Mouse (Mus musculus): ENCODE data around the gene Dlg3.

The Dlg3 gene

DNA sequence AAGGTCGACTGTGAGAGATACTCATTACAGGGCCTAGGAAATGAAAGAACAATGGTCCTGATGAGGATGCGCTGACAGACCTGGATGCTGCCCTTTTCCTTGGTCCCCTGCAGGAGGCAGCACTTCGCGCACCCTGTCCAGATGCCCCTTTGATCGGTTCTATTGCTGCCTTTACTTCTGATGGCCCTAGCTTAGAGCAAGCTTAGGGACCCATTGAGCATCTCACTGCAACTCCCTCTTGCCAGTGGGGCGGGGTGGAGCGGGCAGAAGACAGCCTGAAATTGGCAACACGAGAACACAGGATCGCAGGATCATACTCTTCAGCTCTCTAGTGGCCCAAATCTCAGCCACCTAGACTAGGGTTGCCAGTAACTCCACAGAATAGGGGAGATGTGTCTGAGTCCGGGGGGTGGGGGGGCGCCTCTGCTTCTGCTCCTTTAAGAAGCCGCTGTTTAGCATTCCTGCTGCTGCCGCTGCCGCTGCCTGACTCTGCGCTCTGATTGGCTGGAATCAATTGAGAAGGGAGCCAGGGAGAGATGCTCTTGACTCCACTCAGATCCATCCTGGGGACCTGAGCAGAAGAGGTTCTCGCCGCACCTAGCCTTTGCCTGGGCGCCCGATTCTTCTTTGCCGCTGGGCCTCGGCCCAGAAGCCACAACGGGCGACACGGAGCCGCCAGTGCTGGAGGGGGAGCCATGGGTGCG, at the start of gene Dlg3:
Gene Dlg3, plus strand, starts transcription at position 542 of the 704 bp plus-strand sequence.
- peak; percentile 72 for DNase-seq (ENCODE audit: low spot score)

DNA sequence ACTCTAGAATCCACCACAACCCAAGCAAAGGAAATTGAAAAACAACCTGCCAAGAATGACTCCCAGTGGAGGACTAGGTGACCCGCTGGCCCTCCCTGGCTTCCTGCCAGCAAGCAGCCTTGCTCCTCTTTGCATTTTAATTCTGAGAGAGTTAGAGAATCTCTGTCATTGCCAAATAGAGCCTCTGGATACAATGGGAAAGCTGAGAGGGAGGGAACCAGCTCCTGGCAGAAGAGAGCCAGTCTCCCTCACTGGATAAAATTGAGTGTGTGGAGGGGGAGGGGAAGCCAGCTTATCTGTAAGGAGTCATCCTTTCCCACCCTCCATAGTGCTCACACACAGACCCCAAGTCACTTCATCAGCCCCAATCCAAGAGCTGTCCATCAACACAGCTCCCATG, 38.6 kb upstream of the Dlg3 start:
- DNase-seq (ENCODE audit: low spot score), result no peak

GRCm38 (mm10) chrX:100729665-100730188, 37.8 kb upstream of the Dlg3 start, which contains the start of gene Gdpd2:
Gdpd2 (plus strand) TSS chrX:100729873.
- peak; percentile 69 for DNase-seq (ENCODE audit: low spot score)

GRCm38 (mm10) chrX:100730266-100730665, 37.3 kb upstream of the Dlg3 start:
- DNase-seq (ENCODE audit: low spot score), result no peak

GRCm38 (mm10) chrX:100734359-100734758, 33.2 kb upstream of the Dlg3 start:
- DNase-seq (ENCODE audit: low spot score), result no peak

DNA sequence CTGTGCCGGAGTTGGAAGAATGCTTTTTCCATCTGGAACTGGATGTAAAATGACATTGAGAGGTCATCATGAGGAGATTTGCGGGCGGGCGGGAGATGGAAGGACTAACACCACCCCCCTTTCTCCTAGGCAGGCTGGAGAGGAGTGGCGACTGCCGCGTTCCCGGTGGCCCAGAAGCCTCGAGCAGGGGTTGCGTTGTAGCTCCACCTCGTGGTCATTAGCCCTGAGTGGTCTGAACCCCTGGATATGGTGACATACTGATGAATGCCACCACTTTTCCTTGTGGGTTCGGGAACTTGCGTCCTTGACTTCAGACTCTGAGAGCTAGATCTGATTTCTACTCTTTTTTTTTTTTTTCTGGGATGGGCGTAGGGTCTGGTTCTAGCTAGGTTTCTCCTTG, 28.6 kb upstream of the Dlg3 start:
- DNase-seq (ENCODE audit: low spot score), result peak; percentile 77

- DNase-seq (ENCODE audit: low spot score), result peak; percentile 33
Observed at GRCm38 (mm10) chrX:100739443-100739842, 28.1 kb upstream of the Dlg3 start.

- no peak for DNase-seq (ENCODE audit: low spot score)
Observed at GRCm38 (mm10) chrX:100740785-100741184, 26.7 kb upstream of the Dlg3 start.

- peak; percentile 61 for DNase-seq (ENCODE audit: low spot score)
Observed at GRCm38 (mm10) chrX:100741940-100742339, 25.6 kb upstream of the Dlg3 start.

DNA sequence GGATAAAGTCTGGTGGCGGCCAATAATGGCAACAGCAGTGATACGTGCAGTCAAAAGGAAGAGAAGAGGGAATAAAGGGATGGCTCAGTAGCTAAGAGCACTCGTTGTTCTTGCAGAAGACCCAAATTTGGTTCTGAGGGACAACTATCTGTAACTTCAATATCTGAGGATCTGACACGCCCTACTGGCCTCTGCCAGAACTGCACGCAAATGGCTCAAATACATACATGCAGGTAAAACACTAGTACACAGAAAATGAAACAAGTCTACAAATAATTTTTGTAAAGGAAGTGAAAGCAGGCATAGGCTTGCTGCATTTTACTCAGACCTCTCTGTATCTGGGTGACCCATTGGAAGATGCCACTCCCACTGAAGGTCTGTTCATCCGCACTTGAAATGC, 1.7 kb upstream of the Dlg3 start:
- DNase-seq (ENCODE audit: low spot score), result no peak

- no peak for DNase-seq (ENCODE audit: low spot score)
Observed at GRCm38 (mm10) chrX:100767885-100768626, 534 bp downstream of the Dlg3 start.

- no peak for DNase-seq (ENCODE audit: low spot score)
Observed at GRCm38 (mm10) chrX:100769281-100769680, 1.8 kb downstream of the Dlg3 start.

DNA sequence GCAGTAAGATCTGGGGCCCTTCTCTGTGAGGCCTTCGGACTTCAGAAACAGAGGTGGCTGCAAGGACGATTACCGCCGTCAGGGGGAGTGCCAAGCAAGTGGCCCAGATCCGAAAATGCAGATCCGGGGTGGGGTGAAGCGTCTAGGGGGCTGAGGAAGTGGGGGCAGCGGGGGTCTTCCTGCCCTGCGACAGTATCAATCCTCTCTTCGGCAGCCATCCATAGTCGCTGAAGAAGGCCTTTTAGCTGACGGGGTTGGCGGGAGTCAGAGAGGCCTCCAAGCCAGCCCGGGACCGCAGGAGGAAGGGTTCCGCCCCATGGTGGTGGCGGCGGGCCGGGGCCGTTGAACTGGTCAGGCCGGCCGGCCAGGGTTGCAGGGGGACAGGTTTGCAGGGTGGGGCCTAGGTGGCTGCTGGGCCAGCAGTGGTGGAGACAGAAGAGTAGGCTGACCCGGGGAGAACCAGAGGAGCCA, 6.9 kb downstream of the Dlg3 start:
- DNase-seq (ENCODE audit: low spot score), result peak; percentile 74

GRCm38 (mm10) chrX:100775405-100775804, 7.9 kb downstream of the Dlg3 start:
- no peak for DNase-seq (ENCODE audit: low spot score)

GRCm38 (mm10) chrX:100776494-100776893, 9.0 kb downstream of the Dlg3 start:
- peak; percentile 51 for DNase-seq (ENCODE audit: low spot score)

DNA sequence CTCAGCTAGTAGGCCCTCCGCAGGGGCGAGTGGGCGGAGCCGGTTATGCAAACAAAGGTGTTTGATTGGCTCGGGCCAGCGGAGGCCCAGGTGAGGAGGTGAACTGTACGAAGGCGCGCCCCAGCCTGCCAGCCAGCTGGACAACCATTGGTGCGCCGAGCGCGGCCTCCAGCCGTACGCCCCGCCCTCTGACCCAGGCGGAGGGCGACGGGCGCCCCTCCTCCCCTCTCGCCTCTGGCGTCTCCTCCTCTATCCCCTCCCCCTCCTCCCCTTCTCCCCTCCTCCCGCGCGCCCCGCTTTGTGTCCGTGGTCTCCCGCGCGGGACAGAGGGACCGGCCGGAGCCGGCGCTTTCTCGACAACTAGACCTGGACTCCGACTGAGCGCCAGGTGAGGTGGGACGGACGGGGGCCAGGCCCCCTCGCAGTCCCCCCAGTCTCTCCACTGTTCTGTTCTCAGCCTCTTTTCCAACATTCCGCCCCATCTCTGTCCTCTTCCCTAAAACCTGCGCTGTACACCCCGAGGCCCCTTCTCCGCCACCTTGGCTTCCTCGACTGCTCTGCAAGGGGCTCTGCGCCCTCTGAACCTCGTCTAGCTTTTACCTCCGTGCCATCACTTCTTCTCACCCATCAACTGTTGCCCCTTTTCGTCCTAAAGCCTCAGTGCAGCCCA, 9.6 kb downstream of the Dlg3 start:
- peak; percentile 89 for DNase-seq (ENCODE audit: low spot score)

- no peak for DNase-seq (ENCODE audit: low spot score)
Observed at GRCm38 (mm10) chrX:100777655-100778234, 10.2 kb downstream of the Dlg3 start.

DNA sequence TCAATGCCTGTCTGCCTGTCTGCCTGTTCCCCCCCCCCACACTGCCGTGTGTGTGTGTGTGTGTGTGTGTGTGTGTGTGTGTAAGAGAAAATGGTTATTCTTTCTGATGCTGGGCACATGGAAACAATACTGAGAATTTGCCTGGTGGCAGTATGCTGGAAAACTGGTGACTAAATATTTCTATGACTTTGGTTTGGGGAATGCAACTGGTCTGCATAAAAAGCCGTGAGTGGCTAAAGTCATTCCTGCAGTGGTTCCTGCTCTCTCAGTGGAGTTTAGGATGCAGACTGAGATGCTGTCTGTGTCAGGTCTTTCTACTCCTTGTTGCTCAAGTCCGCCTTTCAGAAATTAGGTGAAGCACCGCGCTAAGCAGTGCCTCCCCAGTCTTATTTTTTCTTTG, 10.9 kb downstream of the Dlg3 start:
- no peak for DNase-seq (ENCODE audit: low spot score)

DNA sequence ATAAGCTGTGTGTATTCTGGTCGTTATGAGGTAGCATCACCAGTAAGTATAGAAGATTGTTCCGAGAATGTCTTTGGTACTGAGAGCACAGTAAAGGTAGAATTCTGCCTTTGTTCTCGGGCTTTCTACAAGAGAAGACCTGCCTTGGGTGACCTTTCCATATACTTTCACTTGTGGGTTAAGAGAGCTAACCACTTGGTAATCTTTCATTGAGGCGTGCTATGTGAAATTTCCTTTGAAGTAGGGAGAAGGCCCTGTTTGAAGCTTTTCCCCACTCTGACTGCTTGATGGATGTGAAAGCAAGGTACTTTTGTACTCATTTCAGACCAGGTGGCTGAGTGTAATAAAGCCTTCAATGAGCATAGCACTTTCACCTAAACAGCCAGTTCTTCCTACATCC, 21.8 kb downstream of the Dlg3 start:
- DNase-seq (ENCODE audit: low spot score), result no peak

DNA sequence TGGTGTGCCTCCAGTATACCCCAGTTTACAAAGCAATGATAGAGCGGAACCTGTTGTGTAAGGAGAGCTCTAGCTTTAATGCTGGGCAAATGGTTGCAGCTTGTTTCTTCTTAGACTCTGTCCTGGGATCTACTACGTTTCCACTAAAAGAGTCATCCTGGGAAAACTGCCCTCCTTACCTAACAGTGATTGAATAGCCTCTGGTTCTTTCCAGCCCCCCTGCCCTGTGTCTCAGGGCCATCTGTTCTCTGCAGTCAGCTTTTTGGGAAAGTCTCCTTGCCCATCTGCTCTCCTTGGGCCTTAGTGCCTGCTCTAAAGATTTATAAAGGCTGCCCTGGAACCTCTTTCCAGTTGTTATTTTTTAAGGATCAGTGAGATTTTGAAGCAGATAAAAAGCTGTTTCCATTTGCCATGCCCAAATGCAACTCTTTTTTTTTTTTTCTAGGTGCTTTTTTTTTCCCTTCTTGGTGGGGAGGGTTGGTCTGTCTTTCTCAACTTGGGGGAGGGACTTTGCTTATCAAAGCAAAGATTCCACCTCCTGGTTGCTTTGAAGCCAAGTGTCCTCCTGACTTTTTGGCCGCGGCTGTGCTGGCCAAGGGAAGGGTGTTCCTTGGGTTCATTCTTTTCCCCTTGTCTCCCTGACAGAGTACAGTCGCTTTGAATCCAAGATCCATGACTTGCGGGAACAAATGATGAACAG, 28.7 kb downstream of the Dlg3 start:
- DNase-seq (ENCODE audit: low spot score), result no peak

DNA sequence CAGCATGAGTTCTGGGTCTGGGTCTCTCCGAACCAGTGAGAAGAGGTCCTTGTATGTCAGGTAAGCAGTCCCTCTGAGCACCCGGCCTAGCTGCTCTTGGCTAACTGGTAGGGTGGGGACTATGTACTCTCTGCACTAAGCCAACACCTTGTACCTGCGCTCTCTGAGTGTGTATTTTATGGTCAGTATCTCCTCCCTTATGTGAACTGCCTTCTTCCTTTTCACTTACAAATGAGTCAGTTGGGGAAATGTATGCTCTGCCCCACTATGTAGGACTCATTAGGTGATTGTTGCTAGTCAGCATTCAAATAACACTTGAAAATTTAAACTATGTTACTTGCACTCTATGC, 29.2 kb downstream of the Dlg3 start:
- DNase-seq (ENCODE audit: low spot score), result no peak

- DNase-seq (ENCODE audit: low spot score), result no peak
Observed at GRCm38 (mm10) chrX:100797370-100797769, 29.8 kb downstream of the Dlg3 start.
